Mouse (Mus musculus) splenic B cell, adult 2 months (primary cell): ENCODE measurements around the gene Casp8ap2.

ENCODE experiments used
- DNase-seq: peaks from one replicate; pipeline ENCODE4 v3.0.0-alpha.2; 2011; ENCODE audit warnings: low read depth, low spot score
- H3K27me3 ChIP-seq: 2 replicates; pipeline ENCODE4 v1.6.1; 2012; ENCODE audit warnings: mild to moderate bottlenecking, low read length, moderate library complexity, mixed read lengths; ENCODE audit not compliant: control insufficient read depth, poor library complexity, insufficient read depth, severe bottlenecking
- H3K36me3 ChIP-seq: 2 replicates; pipeline ENCODE4 v1.6.1; 2012; ENCODE audit warnings: mild to moderate bottlenecking, low read length, moderate library complexity, mixed read lengths; ENCODE audit not compliant: control insufficient read depth, poor library complexity, insufficient read depth, severe bottlenecking

Casp8ap2 gene

DNA sequence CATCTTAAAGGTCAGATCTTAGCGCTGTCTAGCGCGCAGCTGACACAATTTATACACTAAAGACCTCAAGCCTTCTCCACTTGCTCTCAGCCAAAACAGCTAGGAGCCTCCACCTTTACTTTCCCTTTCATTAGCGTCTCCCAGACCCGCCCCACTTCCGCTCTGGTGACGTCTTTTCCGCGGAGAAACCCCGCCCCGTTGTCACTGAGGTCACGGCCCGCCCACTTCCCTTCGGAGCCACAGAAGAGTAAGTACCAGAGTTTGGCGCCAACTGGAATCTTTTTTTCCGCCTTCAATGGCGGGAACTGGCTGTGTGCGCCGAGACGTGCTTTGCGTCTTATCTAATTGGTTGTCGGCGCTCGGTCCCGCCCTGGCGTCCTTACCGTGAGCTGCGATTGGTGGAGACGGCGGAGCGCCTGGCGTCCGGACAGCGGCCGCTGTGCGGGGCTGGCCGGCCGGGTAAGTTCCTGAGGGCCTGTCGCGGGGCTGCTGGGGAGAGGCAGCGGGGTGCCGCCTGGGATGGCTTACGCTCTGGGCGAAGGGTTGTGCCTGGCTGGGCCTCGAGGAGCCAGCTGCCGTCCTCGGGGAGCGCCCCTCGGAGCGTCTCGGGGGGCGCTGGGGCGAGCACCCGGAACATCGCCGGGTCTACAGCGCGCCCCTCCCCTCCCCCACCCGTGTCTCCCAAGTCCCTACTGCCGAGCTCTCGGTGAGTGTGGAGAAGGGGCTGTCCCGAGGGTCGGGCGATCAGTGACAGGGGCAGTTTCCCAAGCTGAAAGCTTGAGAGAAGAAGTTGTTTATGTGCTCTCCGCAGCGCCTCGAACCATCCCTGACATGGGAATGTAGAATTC lies at the start of gene Casp8ap2:
Gene Casp8ap2, plus strand, starts transcription at position 418 of the 848 bp plus-strand sequence.
- peak; percentile 99 for DNase-seq
- Histone ChIP-seq H3K27me3 (no peaks in the 10 kb centered on the region), H3K36me3 (no peaks in the 10 kb centered on the region)

DNA sequence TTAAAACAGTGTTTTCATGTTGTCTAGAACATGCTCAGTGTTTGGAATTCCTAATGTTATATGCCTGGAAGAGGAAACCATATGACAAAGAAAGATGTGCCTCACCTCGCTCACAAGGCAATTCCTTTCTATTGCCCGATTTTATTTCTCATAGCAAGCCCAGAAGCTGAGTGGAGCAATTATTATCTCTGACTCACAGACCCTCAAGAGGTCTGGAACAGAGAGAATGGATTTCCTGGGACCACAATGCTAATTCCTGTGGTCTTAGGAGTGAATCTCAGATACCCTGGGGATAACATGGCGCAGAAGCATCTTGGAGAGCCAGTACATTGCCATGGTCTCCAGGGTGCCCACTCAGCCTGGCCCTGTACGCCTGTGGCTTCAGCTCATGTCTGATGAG lies 46.2 kb upstream of the Casp8ap2 start:
- no peak for DNase-seq
- no peaks in the 10 kb centered on the region for H3K27me3 ChIP-seq
- H3K36me3 ChIP-seq = peaks cover 3% of the 10 kb centered on the region

- no peaks in the 10 kb centered on the region for H3K27me3 ChIP-seq
- no peak for DNase-seq
- H3K36me3 ChIP-seq = peaks cover 1% of the 10 kb centered on the region
Measured at GRCm38 (mm10) chr4:32569995-32570938, 45.0 kb upstream of the Casp8ap2 start.

- Histone ChIP-seq H3K27me3 (no peaks in the 10 kb centered on the region), H3K36me3 (peaks cover 1% of the 10 kb centered on the region; the same call in 1 of the 2 replicates)
- no peak for DNase-seq
Measured at GRCm38 (mm10) chr4:32570939-32571317, 44.3 kb upstream of the Casp8ap2 start.

- DNase-seq = no peak
- Histone ChIP-seq H3K36me3 (peaks cover 4% of the 10 kb centered on the region; the same call in 1 of the 2 replicates), H3K27me3 (no peaks in the 10 kb centered on the region)
Measured at GRCm38 (mm10) chr4:32571441-32571840, 43.8 kb upstream of the Casp8ap2 start.

DNA sequence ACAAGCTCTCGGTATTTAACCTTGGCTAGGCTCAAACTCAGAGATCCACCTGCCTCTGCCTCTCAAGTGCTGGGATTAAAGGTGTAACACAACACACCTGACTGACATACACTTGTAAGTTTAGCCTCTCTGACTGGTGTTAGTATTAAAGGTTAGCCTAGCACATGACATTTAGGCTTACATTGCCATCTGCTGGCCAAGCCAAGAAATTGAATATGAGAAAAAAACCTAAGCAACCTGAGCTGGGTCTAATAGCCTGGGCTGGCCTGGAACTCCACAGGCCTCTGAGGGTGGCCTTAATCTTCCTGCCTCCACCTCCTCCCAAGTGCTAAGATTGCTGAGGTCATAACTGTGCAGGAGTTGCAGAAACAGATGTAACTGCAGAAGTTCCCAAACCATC lies 43.1 kb upstream of the Casp8ap2 start:
- no peaks in the 10 kb centered on the region for H3K27me3 ChIP-seq
- H3K36me3 ChIP-seq = peaks cover 7% of the 10 kb centered on the region; the same call in 1 of the 2 replicates
- DNase-seq = peak; percentile 80

- no peaks in the 10 kb centered on the region for H3K27me3 ChIP-seq
- no peak for DNase-seq
- H3K36me3 ChIP-seq = peaks cover 8% of the 10 kb centered on the region; the same call in 1 of the 2 replicates
Measured at GRCm38 (mm10) chr4:32573586-32573985, 41.7 kb upstream of the Casp8ap2 start.

DNA sequence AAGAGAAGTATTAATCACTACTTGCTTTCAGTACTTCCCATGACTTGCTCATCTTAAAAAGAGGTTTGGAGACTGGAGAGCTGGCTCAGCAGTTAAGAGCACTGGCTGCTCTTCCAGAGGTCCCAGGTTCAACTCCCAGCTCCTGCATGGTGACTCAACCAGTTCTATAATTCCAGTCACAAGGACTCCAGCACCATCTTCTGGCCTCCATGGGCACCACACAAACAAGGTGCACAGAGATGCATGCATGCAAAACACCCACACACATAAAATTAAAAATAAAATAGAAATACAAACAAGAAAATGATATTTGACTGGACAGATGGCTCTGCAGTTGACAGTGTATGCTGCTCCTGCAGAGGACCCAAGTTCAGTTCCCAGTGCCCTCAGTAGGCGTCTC lies 40.6 kb upstream of the Casp8ap2 start:
- H3K36me3 ChIP-seq = peaks cover 8% of the 10 kb centered on the region; the same call in 1 of the 2 replicates
- no peak for DNase-seq
- H3K27me3 ChIP-seq = no peaks in the 10 kb centered on the region

- Histone ChIP-seq H3K36me3 (peaks cover 9% of the 10 kb centered on the region), H3K27me3 (no peaks in the 10 kb centered on the region)
- DNase-seq = peak; percentile 30
Measured at GRCm38 (mm10) chr4:32575165-32575564, 40.1 kb upstream of the Casp8ap2 start.

DNA sequence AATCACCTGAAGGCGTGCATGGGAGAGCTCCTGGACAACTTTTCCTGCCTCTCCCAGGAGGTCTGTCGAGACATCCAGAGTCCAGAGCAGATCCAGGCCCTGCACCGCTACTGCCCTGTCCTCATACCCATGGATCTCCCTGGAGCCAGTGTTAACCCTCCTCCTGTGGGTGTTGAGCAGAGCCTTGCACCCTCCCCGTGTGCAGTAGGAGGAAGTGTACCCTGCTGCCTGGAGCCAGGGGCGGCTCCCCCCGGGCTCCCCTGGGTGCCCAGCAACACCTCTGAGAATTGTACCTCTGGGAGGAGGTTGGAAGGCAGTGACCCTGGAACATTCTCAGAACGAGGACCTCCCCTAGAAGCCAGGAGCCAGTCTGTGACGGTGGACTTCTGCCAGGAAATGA lies 35.4 kb upstream of the Casp8ap2 start:
- no peaks in the 10 kb centered on the region for H3K27me3 ChIP-seq
- H3K36me3 ChIP-seq = peaks cover 15% of the 10 kb centered on the region
- no peak for DNase-seq

GRCm38 (mm10) chr4:32584181-32584580 lies 31.1 kb upstream of the Casp8ap2 start:
- no peaks in the 10 kb centered on the region for H3K27me3 ChIP-seq
- peaks cover 9% of the 10 kb centered on the region for H3K36me3 ChIP-seq
- no peak for DNase-seq

GRCm38 (mm10) chr4:32586596-32586995 lies 28.7 kb upstream of the Casp8ap2 start:
- Histone ChIP-seq H3K27me3 (no peaks in the 10 kb centered on the region), H3K36me3 (peaks cover under 1% of the 10 kb centered on the region; the same call in 1 of the 2 replicates)
- DNase-seq = peak; percentile 81

DNA sequence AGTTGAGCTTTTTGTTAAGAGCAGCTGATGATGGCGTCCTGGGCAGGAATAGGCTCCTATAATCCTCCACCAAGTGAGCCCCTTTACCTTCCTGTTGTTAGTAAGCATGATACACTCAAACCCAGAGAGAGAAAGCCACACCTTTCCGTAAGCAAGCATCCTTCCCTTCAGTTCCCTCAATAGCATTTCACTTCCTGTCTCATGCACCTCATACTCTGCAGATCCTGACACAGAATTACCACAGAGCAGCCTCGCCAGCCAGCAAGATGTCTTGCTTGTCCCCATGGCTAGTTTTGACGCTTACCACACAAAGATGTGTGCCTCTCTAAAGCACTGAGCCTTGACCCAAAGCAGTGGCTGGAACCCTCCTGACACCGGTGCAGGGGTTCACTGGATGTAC lies 27.7 kb upstream of the Casp8ap2 start:
- no peaks in the 10 kb centered on the region; the same call in 1 of the 2 replicates for H3K36me3 ChIP-seq
- no peaks in the 10 kb centered on the region for H3K27me3 ChIP-seq
- DNase-seq = peak; percentile 52

- DNase-seq = peak; percentile 81
- no peaks in the 10 kb centered on the region; the same call in 1 of the 2 replicates for H3K36me3 ChIP-seq
Measured at GRCm38 (mm10) chr4:32588237-32588636, 27.0 kb upstream of the Casp8ap2 start.

GRCm38 (mm10) chr4:32601135-32601534 lies 14.1 kb upstream of the Casp8ap2 start:
- Histone ChIP-seq H3K36me3 (no peaks in the 10 kb centered on the region), H3K27me3 (no peaks in the 10 kb centered on the region; the same call in 1 of the 2 replicates)
- peak; percentile 70 for DNase-seq

More at GRCm38 (mm10) chr4:32588237-32588636, 27.0 kb upstream of the Casp8ap2 start:
- no peaks in the 10 kb centered on the region for H3K27me3 ChIP-seq
